Mouse (Mus musculus) hindbrain, embryonic 13.5 days (tissue): ENCODE results near the gene Rtf2. TPM values are rescaled to one million over a fixed set of nuclear protein-coding genes. Genes with fewer than 3 reads are reported as not detected.

ENCODE experiments used
- ATAC-seq: fragments of 200-750 bp; cut with Nextera tagmentation; 2 replicates; pipeline ENCODE4 v1.8.0; 2017; ENCODE audit warnings: moderate TSS enrichment; ENCODE audit not compliant: low FRiP score
- H3K27ac ChIP-seq: fragments of 300-500 bp; sonication (generic); 2 replicates; pipeline ENCODE4 v1.5.1; 2015; ENCODE audit warnings: inconsistent platforms, mild to moderate bottlenecking, moderate library complexity
- H3K27me3 ChIP-seq: fragments of 300-500 bp; sonication (generic); 2 replicates; pipeline ENCODE4 v1.6.1; 2015; ENCODE audit warnings: mild to moderate bottlenecking, inconsistent platforms
- H3K36me3 ChIP-seq: fragments of 300-500 bp; sonication (generic); 2 replicates; pipeline ENCODE4 v1.6.1; 2015; ENCODE audit warnings: mild to moderate bottlenecking, inconsistent platforms
- H3K4me1 ChIP-seq: fragments of 300-500 bp; sonication (generic); replicated peaks from 2 replicates; pipeline ENCODE4 v1.6.1; 2015; ENCODE audit warnings: inconsistent platforms
- H3K4me2 ChIP-seq: fragments of 300-500 bp; sonication (generic); 2 replicates; pipeline ENCODE4 v1.6.1; 2015; ENCODE audit warnings: inconsistent platforms, mild to moderate bottlenecking, moderate library complexity
- H3K4me3 ChIP-seq: fragments of 300-500 bp; sonication (generic); 2 replicates; pipeline ENCODE4 v1.5.1; 2015; ENCODE audit warnings: mild to moderate bottlenecking, inconsistent platforms
- H3K9ac ChIP-seq: fragments of 300-500 bp; sonication (generic); 2 replicates; pipeline ENCODE4 v1.6.1; 2015; ENCODE audit warnings: mild to moderate bottlenecking, inconsistent platforms
- H3K9me3 ChIP-seq: fragments of 300-500 bp; sonication (generic); 2 replicates; pipeline ENCODE4 v1.6.1; 2016; ENCODE audit warnings: inconsistent platforms
- WGBS: fragments of 180-500 bp; shearing (Covaris S2); methylation state at CpG from one replicate; pipeline ENCODE4 v1.1.7; 2015; 5-methylcytosine and 5-hydroxymethylcytosine counted together
- polyA plus RNA-seq: library from polyadenylated mRNA; unstranded; fragments of >200 nt; fragmentation: Nextera tagmentation; extraction: Ambion mirVana; gene quantifications from 2 replicates; pipeline ENCODE4 v1.2.1, GENCODE M21; 2015

Rtf2 gene
- polyA plus RNA-seq, 1 experiment from 2014 or later: 102 TPM

DNA sequence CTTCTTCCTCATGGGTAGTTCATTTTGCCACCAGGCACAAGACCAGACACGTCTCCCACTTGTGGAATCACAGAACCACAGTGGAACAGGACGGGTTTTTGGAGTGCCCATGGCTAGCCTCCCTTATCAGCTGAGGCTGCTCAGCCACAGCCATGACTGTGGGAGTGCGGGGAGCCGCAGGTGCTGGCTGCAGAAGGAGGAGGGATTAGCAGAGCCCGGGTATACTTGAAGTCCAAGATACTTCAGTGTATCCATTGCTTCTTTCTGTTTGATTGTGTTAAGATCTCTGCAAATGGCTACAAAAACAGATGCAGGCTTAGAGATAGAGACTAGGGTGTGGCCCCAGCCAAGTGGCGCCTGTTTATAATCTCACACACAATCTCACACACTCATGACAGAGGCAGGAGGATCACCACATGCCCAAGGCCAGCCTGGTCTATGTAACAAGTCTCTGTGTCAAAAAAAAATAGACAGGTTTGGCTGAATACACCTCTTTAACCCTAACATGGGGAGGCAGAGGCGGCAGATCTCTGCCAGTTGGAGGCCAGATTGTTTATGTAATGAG lies 60.5 kb downstream of the Rtf2 start:
- no peak for ATAC-seq
- H3K36me3 ChIP-seq: no peaks in the 10 kb centered on the region
- WGBS: 60% methylated on average over 7 of the region's 7 CpGs
- H3K27ac ChIP-seq: no peak overlapping the region
- H3K27me3 ChIP-seq: no peaks in the 10 kb centered on the region
- H3K4me2 ChIP-seq: no peak overlapping the region
- no peak overlapping the region for H3K9ac ChIP-seq
- no peak overlapping the region for H3K4me3 ChIP-seq
- H3K9me3 ChIP-seq: no peaks in the 10 kb centered on the region
- no peaks in the 10 kb centered on the region for H3K4me1 ChIP-seq

DNA sequence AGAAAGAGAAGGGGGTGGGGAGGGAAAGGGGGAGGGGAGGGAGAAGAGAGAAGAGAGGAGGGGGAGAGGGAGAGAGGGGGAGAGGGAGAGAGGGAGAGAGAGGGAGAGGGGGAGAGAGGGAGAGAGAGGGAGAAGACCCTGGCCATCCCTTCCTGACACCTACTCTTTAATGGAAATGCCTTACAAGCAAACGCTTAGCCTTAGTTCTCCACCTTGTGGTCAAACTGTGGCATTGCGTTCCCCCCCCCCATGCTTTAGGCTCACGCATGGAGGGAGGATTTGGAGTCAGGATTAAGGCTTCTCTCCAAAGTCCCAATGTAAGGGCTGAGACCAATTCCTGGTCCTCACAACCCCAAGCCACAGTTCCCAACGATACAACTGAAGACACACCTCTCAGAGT lies 61.0 kb downstream of the Rtf2 start:
- 10% methylated on average over 4 of the region's 4 CpGs for WGBS
- no peak overlapping the region for H3K27ac ChIP-seq
- no peaks in the 10 kb centered on the region for H3K27me3 ChIP-seq
- H3K4me2 ChIP-seq: no peak overlapping the region
- H3K4me3 ChIP-seq: no peak overlapping the region
- no peak for ATAC-seq
- no peak overlapping the region for H3K9ac ChIP-seq
- no peaks in the 10 kb centered on the region for H3K36me3 ChIP-seq
- H3K9me3 ChIP-seq: no peaks in the 10 kb centered on the region
- no peaks in the 10 kb centered on the region for H3K4me1 ChIP-seq

DNA sequence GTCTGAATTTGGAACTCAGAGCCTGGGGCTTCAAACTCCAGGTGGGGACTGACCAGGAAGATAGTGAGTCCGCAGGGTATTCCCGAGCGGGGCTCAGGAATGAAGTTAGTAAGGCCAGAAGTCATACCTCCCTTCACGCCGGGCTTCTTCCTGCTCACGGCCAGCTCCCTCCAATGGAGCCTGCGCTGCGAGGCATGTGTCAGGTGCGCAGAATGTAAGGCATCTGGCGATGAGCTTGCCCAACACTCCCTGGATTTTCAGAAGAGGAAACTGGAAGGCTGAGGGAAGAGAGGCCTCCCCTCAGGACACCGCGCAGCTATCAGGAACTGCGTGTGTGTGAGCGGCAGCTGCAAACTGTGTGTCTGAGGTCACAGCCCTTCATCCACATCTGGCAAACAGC lies 61.8 kb downstream of the Rtf2 start:
- Histone ChIP-seq H3K27me3 (no peaks in the 10 kb centered on the region), H3K36me3 (no peaks in the 10 kb centered on the region), H3K4me2 (no peak overlapping the region), H3K4me1 (no peaks in the 10 kb centered on the region), H3K9ac (no peak overlapping the region), H3K27ac (no peak overlapping the region), H3K9me3 (no peaks in the 10 kb centered on the region), H3K4me3 (no peak overlapping the region)
- no peak for ATAC-seq
- 74% methylated on average over 14 of the region's 14 CpGs for WGBS

DNA sequence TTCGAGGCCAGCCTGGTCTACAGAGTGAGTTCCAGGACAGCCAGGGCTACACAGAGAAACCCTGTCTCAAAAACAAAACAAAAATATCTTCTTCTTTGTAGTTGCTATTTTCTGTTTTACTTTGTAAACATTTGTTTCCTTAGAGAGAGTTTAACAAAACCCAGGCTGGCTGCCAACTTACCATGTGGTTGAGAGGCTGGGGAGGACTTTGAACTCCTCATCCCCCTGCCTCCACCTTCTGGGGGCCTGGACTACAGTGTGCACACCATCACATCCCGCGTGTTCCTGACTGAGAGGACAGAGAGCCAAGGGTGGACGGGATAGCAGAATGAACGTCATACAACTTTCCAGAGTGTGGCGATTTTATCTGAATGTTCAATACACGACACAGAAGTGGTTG lies 65.8 kb downstream of the Rtf2 start:
- no peak overlapping the region for H3K4me2 ChIP-seq
- no peak overlapping the region for H3K9ac ChIP-seq
- WGBS: 86% methylated on average over 7 of the region's 7 CpGs
- H3K9me3 ChIP-seq: no peaks in the 10 kb centered on the region
- no peaks in the 10 kb centered on the region for H3K27me3 ChIP-seq
- no peak overlapping the region for H3K4me3 ChIP-seq
- H3K27ac ChIP-seq: no peak overlapping the region
- H3K36me3 ChIP-seq: no peaks in the 10 kb centered on the region
- no peak for ATAC-seq
- H3K4me1 ChIP-seq: no peaks in the 10 kb centered on the region

DNA sequence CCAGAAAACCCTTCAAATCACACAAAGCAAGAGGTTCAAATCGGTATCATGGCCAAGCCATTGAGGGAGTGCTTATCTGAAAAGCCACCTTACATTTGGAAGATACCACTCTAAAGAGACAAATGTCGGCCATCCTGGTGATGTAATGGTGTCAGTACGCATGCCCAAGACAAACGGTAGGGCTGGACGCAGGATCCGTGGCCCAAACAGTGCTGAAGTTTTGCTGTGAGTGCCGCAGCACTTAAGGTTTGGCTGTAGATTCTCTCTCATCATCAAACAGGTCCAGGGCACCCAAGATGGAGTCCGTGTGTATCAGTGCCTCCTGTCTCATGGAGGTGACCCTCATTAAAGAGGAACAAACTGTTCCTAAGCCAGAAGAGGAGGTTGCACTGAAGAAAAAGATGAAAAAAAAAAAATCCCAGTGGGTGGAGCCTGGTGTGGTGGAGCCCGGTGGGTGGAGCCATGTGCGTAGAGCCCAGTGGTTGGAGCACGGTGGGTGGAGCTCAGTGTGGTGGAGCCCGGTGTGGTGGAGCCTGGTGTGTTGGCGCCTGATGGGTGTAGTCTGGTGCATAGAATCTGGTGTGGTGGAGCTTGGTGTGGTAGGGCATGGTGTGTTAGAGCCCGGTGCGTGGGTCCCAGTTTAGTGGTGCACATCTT lies 69.8 kb downstream of the Rtf2 start:
- 92% methylated on average over 15 of the region's 15 CpGs for WGBS
- no peaks in the 10 kb centered on the region for H3K9me3 ChIP-seq
- H3K4me1 ChIP-seq: no peaks in the 10 kb centered on the region
- no peak for ATAC-seq
- no peak overlapping the region for H3K27ac ChIP-seq
- peaks cover under 1% of the 10 kb centered on the region; the same call in 1 of the 2 replicates for H3K27me3 ChIP-seq
- no peaks in the 10 kb centered on the region for H3K36me3 ChIP-seq
- H3K4me2 ChIP-seq: no peak overlapping the region
- H3K9ac ChIP-seq: no peak overlapping the region
- no peak overlapping the region for H3K4me3 ChIP-seq

DNA sequence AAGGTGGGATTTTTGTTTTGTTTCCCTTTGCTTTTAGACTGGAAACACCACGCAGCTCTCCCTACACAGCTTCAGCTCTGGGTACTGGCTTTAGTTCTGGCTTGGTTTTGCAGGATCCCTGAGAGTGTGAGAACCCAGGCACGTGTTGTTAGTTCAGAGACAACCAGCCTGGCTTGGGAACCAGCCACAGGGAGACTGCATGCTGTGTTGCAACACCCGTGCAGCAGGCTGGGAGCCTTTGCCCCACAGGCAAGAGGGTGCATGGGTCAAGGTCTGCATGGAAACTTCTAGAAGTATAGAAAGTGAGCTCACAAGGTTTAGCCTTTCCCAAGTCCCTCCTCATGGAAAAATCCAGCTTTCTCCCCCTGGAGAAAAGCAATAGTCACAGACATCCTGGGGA lies 70.5 kb downstream of the Rtf2 start:
- Histone ChIP-seq H3K4me3 (no peak overlapping the region), H3K4me2 (no peak overlapping the region), H3K4me1 (no peaks in the 10 kb centered on the region), H3K9ac (no peak overlapping the region), H3K36me3 (no peaks in the 10 kb centered on the region), H3K9me3 (no peaks in the 10 kb centered on the region), H3K27ac (no peak overlapping the region), H3K27me3 (peaks cover 4% of the 10 kb centered on the region; the same call in 1 of the 2 replicates)
- WGBS: 61% methylated on average over 3 of the region's 3 CpGs
- ATAC-seq: no peak

DNA sequence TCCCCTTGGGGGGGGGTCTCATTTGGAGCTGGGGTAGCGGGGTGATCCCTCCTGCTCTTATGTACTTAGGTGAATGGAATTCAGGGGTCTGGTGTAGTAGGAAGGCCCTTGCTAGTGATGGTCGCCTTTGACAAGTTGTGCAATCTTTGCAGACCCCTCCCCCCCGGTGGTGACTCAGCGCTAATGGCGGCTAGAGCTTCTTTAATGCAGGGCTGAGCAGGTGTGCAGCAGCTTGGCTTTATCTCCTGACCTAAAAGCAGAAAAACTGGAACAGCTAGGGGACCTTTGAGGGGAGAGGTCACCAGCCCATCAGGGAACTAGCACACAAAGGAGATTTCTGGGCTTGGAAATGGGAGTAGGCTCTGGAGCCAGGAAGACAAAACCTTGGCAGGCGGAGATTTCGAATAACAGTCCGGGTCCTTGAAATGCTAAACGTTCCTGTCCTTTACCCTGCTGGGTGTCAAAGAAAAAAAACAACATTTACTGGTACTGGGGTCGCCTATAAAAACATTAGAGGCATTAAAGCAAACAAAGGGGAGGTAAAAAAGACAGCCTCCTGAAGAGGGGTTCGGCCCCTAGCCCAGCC lies 76.1 kb downstream of the Rtf2 start:
- 23% methylated on average over 11 of the region's 11 CpGs for whole genome bisulfite sequencing

More for the DNA sequence above, 76.1 kb downstream of the Rtf2 start:
- H3K27ac ChIP-seq: no peak overlapping the region
- H3K36me3 ChIP-seq: no peaks in the 10 kb centered on the region
- H3K9ac ChIP-seq: no peak overlapping the region
- H3K9me3 ChIP-seq: no peaks in the 10 kb centered on the region
- no peaks in the 10 kb centered on the region for H3K4me1 ChIP-seq
- no peak for ATAC-seq
- H3K27me3 ChIP-seq: peaks cover 30% of the 10 kb centered on the region
- no peak overlapping the region for H3K4me2 ChIP-seq
- no peak overlapping the region for H3K4me3 ChIP-seq

Other genes with a start within 250 kb of the Rtf2 start
- gene Mc3r, start 192.1 kb upstream of the Rtf2 start, polyA plus RNA-seq: 0.06 TPM in 2 replicates
- gene Fam210b, start 95.0 kb upstream of the Rtf2 start, polyA plus RNA-seq: 25.8 and 27.1 TPM in 2 replicates
- gene Aurka, start 70.0 kb upstream of the Rtf2 start, polyA plus RNA-seq: 26.7 and 26.8 TPM in 2 replicates
- 25.2 and 27.1 TPM in 2 replicates for gene Cstf1, start 69.9 kb upstream of the Rtf2 start, polyA plus RNA-seq
- gene Cass4, start 46.8 kb upstream of the Rtf2 start, polyA plus RNA-seq: 0.13 and 0.19 TPM in 2 replicates
- 1.6 and 1.9 TPM in 2 replicates for gene Gcnt7, start 18.0 kb downstream of the Rtf2 start, polyA plus RNA-seq
- 0.40 TPM in 1 of 2 replicates, not detected in the other for gene Fam209, start 32.0 kb downstream of the Rtf2 start, polyA plus RNA-seq
- 0.28 and 0.66 TPM in 2 replicates for gene Tfap2c, start 109.0 kb downstream of the Rtf2 start, polyA plus RNA-seq